Mouse (Mus musculus) bone marrow, adult 2 months (tissue): ENCODE results near the gene AW822073.

ENCODE experiments used
- CTCF ChIP-seq: fragments of 200-500 bp; IDR thresholded peaks from 2 replicates; pipeline ENCODE4 v1.5.1; 2011; ENCODE audit warnings: low read length, control low read depth; ENCODE audit not compliant: control insufficient read depth, insufficient read depth
- POLR2A ChIP-seq: fragments of 200-500 bp; IDR thresholded peaks from 2 replicates; pipeline ENCODE4 v1.6.1; 2011; ENCODE audit warnings: low read depth, mild to moderate bottlenecking, control low read depth, low read length, borderline replicate concordance; ENCODE audit not compliant: control insufficient read depth

- TF ChIP-seq POLR2A (no peak), CTCF (no peak)
Measured at GRCm38 (mm10) chr10:58209710-58210467, 14.8 kb downstream of the AW822073 start.
